Mouse (Mus musculus) heart, adult 2 months (tissue): ENCODE measurements around the gene Tcf12.

Source experiments
- CTCF ChIP-seq: fragments of 200-600 bp; IDR thresholded peaks from 2 replicates; pipeline ENCODE4 v1.8.1; 2022; ENCODE audit warnings: antibody characterized with exemption, mild to moderate bottlenecking, moderate library complexity
- EP300 ChIP-seq: fragments of 200-500 bp; IDR thresholded peaks from 2 replicates; pipeline ENCODE4 v1.6.1; 2011; ENCODE audit warnings: low read depth, low read length, control low read depth; ENCODE audit not compliant: insufficient read depth
- POLR2A ChIP-seq: fragments of 200-500 bp; IDR thresholded peaks from 2 replicates; pipeline ENCODE4 v1.6.1; 2011; ENCODE audit warnings: mild to moderate bottlenecking, low read depth, low read length, control low read depth; ENCODE audit not compliant: insufficient read depth

DNA sequence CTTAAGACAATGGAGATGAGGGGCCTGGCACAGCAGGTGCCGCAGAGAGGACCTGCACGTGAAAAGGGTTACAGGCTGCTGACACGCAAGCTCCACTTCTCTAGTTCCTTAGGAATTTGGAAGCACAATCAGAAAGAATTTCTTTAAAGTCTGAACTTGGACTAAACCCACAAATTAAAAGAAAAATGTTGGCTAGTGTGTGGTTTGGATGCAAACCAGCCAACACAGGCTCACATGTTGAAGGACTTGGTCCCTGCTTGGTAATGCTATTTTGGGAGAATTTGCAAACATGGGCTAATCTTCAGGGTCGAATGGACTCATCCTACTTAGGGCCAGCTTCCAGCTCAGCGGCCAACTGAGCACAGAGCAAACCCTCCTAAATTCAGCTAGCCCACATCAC is 313.5 kb downstream of the Tcf12 start:
- no peak for TF ChIP-seq POLR2A
- TF ChIP-seq CTCF = no peak
- no peak for TF ChIP-seq EP300
